Mouse (Mus musculus): ENCODE results near the gene Igsf8. TPM values are rescaled to one million over a fixed set of nuclear protein-coding genes. Genes with fewer than 3 reads are reported as not detected.

Igsf8 gene
- total RNA-seq, 4 experiments from 2014 or later: 7.3 to 10.5 (median 7.7) TPM

DNA sequence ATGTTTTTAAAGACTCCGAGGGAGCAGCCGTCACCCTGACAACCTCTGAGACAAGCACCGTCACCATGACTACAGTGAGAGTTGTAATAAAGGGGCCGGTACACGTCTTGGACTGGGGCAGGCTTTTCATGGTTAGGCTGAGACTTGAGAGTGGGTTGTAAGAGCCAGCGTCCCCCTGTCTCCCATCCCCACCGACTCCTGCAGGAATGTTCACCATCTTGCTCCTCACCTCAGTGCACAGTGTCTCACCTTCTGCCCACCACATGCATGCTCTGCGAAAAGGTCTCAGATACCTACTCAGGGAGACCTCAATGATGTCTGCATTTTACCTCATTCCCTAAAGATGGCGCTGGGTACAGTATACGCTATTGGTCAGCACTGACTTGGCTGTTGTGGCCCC, 10.3 kb downstream of the Igsf8 start:
- DNase-seq (ENCODE audit: low spot score in 2 of 2): no peak

DNA sequence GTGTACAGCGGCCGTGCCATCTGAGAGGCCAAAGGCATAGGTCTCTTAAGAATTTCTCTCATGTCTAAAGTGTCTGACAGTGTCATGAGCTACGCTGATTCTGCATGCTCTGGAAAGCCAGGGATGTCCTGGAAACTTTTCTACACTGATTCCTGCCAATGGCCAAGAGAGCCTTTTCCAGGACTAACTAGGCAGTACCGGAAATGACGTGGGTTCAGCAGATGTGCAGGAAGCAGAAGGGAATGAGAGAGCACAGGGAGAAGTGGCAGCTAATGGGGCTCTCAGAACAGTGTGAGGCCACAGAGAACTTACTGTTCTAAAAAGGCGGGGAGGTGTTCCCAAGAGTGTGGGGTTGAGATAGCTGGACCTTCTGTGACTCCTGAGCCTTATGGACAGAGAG, 11.9 kb downstream of the Igsf8 start:
- DNase-seq (ENCODE audit: low spot score in 2 of 2): no peak

DNA sequence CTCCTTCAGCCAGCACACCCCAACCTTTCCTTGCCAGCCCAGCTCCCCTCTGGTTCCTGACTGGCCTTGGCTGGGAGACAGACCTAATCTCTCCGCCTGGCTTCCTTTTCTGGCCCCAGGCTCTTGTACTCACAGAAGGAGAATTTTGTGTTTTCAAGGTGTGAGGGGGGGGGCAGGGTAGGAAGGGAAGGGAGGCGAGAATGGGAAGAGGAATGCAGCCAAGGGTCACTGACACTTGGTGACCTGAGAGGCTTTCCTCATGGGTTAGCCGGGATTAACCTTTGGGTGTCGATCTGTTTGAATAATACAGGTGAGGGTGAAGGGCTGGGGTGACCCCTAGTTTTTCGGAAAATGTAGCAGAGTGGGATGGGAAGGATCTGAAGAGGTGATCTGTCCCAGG, 12.7 kb downstream of the Igsf8 start:
- DNase-seq (ENCODE audit: low spot score in 2 of 2): no peak

DNA sequence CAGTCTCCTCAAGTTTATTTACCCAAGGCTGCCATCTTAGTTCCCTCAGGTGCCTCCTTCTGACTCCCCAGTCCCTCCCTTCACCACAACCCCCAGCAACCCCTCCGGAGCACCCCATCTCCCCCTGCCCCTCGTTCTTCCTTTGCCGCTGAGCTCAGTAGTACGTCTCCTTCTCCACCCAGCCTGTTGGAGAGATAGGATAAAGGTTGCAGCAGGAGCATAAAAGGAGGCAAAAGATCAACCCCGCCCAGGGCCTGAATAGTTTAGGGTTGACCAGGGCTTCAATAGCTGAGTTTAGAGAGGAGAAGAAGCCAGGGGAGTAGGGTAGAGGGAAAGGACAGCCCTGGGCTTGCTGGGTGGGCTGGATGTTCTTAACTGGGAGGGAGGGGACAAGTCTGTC, 13.1 kb downstream of the Igsf8 start:
- no peak for DNase-seq (ENCODE audit: low spot score in 2 of 2)

DNA sequence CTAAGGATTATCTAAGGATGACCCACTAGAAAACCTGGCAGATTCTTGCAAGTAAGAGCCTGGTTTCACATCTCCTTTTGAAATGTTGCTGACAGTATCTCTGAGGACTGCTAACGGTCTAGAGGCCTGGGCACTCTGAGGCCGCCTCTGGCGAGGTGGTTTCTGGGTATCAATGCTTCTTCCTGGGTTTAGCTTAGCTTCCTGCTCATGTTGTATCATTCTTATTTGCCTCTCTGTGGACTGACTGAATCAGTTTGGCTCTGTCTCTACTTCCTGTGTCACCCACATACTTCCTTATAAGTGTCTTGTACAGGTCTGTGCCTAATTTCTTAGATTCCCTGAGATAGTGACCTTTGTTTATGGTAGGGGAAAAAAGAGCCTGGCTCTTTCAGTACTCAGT, 15.7 kb downstream of the Igsf8 start:
- no peak for DNase-seq (ENCODE audit: low spot score in 2 of 2)

DNA sequence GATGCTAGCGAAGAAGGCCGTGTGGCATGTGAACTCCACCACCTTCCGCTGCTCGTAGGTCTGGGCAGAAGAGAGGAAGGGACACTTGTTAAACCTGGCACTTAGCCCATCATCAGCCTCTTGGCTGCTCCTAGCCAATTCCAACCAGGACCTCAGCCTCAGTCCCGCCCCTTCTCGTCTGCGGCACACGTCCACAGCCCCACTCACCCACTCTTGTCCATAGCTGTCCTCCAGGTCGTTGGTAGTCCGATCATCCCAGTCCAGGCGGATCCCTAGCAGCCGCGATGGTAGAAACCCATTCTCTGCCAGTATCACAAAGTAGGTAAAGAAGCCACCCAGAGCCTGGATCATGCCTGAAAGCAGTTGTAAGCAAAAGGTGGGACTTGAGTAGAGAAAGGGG, 16.9 kb downstream of the Igsf8 start:
- no peak for DNase-seq (ENCODE audit: low spot score in 2 of 2)

DNA sequence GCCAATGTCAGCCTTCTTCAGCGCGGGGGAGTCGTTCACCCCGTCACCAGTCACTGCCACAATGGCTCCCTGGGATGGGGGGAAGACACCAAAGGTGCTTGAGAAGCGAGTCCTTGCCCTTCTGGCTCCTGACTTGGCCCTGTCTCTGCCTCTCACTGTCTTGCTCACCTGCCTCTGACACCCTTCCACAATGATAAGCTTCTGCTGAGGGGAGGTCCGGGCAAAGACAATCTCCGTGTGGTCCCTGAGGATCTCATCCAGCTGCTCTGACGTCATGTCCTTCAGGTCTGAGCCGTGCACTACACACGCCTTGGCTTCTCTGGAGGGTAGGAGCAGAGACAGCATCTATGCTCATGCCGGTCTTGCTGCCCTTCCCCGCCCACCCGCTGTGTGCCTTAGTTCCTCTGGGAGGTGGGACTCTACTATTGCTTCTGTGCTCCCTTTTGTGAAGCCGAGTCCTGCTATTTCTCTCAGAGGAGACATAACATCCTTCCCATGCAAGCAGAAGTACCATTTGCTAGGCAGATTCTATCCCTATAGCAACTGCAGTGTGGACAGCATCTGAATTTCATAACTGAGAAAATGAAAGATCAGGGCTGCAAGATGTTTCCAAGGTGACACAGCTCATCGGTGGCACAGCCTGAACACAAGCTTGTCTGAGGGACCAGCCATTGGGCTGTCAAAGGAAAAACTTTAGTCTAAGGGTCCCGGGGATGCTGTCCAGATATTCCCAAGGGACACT, 18.5 kb downstream of the Igsf8 start:
- no peak for DNase-seq (ENCODE audit: low spot score in 2 of 2)

DNA sequence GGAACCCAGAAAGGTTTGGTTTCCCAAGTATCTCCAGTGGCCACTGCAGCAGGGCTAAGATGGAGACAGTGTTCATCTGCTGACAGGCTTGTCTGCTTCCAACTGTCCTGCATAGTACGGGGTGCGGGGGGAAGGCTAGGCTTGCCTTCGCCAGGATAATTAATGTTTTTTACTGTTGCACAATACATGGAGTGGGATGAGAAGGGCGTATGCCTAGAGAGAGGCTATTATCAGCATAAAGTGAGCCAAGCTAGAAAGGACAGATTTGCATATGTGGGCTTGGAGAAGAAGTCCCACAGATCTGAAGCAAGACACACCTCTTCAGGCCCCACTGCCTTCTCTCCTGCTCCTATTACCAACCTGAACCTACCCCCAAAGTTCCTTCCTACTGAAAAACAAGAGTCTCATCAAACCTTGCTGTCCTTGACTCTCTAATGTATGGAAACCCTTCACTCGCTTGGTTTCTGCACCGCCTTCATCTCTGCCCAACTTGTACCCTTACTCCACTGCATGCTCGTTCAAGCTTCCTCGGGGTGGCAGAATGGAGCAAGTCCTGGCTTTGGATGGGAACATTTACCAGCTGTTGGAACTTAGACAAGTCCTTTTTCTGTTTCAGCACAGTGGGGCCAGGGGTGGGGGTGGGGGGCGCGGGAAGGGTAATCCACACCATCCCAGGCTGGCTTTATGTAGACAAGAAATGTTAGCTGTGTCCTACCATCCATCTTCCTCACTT, 20.2 kb downstream of the Igsf8 start:
- DNase-seq (ENCODE audit: low spot score in 2 of 2): no peak

DNA sequence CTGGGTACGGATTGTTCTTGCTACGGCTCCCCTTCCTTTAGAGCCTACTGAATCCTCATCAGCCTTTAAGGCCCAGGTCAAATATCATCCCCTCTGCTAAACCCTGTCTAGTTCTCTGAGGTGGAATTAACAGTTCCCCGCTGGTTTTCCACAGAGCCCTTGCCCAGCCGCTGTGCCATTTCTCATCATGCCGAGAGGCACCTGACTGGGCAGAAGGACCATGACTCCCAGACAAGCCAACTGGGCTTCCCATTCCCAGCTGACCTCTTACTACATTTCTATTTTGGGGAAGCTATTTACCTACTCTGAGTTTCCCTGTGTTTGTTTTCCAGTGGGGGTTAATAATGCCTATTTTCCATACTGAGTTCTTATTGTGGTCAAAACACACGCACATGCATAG, 21.6 kb downstream of the Igsf8 start:
- DNase-seq (ENCODE audit: low spot score in 2 of 2): peak in 1 of 2 experiments; percentile 52

DNA sequence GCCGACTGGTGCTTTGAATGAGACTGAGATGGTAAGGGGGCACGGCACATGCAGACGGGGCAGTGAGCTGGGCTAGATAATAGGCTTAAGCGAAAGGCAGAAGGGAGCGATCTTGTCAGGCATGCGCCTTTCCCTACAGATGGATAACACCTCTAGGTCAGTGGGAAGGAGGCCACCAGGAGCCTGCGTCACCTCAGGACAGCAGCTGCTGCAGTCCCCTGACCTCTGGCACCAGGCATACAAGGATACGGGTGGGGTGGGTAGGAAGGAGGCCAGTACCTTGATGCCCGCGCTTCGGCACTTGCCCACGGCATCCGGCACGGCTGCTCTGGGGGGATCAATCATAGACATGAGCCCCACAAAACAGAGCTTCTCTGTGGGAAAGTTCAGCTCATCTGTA, 22.8 kb downstream of the Igsf8 start:
- DNase-seq (ENCODE audit: low spot score in 2 of 2): peak in 1 of 2 experiments; percentile 66

DNA sequence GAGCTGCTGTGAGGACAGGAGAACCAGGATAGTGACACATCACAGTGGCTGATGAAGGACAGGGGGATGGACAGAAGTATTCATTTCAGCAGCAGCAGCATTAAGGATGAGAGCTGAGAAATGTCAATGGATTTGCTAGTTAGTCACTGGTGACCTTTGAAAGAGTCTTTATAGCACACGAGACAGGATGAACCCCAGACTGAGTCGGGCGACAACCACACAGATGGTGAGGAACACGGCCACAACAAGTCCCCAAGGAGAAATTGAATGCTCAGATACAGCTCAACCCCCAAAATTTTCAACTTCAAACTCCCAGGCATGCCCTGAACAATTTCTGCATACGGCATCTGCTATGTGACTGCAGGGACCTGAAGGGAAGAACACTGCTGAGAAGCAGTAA, 25.3 kb downstream of the Igsf8 start:
- no peak for DNase-seq (ENCODE audit: low spot score in 2 of 2)

DNA sequence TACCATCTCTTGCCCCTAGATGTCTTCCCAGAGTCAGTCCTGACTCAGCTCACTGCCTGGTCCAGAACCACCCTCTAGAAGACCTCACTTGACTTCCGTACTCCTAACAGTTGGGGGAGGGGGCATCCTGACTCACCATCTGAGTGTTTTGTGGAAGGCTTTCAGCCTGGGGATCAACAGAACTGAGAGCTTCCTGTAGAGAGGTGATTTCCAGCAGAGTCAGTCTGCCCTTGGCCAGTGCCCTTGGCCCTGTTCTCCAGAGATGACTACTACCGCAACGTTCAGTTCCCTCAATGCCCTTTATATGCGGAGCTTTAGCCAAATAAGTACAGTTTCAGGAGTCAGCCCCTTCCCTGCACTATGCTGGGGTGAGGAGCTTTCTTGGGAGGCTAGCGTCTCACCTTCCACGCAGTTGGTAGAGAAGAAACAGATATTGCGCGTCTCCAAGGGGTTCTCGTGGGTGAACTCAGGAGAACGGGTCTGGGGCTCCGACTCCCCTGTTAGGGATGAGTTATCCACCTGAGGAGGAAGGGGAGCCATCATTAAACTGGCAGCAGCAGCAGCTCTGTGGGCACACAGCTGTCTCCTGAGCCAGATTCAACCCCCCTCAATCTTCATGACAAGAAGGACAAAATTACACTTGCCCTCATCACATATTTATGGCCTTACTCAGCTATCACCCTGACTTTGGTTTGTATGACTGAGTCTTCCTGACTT, 27.6 kb downstream of the Igsf8 start:
- no peak for DNase-seq (ENCODE audit: low spot score in 2 of 2)

DNA sequence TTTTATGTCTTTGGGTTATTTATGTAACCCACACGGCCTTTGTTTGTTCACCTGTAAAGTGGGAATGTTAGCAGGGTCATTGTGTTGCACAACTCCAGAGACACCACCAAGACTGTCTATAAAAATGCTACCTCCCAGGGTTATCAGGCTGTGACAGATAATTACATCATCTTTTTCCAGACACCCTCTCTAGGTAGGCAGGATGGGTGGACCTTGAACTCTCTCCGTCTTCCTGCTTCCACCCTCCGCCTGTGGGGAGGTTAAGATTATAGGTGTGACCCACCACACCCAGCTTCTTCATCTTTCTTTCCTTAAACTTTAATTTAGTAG, 28.1 kb downstream of the Igsf8 start:
- DNase-seq (ENCODE audit: low spot score in 2 of 2): no peak

DNA sequence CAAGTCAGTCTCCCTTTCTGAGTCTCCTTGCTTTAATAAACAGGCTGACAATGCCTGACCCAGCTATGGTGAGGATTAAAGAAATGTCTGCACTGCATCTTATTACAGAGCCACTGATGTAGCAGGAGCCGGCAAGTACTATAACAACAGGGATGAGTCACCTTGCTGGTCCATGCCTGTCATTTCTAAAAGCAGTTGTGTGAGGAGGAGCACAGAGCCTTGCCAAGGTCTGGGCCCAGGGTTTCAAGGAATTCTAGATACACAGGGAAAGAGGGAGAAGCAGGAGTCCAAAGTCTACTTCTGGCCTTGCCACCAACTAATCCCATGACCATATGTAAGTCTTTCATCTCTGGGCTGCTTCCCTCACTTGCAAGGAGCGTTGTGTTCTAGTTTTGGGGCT, 31.4 kb downstream of the Igsf8 start:
- DNase-seq (ENCODE audit: low spot score in 2 of 2): no peak

DNA sequence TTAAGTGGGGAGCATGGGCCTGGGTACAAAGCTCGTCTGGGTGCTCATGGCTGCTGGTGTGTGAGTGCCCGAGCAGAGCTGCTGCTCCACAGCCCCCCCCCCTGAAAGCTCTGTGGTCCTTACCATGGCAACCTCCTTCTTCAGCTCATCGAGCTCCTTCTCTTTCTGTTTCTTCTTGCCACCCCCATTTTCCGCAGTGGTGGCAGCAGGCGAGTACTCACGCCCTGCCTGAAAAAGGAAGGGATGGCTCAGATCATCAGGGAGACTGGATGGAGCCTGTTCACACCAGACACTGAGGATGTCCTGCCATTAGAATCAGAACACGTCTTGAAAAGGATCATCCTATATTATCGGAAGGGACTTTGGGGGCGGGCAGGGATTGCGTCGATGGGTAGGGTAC, 32.0 kb downstream of the Igsf8 start:
- no peak for DNase-seq (ENCODE audit: low spot score in 2 of 2)

DNA sequence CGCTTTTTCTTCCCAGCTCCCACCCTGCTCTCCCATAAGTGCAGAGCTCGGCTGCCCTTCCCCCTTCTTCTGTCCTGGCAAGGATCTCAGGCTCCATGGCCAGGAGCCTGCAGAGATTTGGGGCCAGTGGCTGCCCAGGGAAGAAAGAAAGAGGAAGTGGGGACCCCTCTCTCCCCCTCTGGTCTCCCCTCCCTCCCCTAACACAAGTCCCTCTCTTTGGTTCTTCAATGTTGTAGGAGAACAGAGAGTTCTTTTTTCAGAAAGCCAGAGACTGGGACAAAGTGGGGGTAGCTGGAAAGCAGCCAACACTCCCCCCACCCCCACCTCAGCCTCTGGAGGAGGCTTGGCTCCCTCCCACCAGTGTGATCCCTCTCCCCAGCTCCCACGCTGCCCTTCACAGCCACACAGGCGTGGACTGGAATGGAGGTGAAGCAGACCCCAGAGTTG, 34.3 kb downstream of the Igsf8 start:
- no peak for DNase-seq (ENCODE audit: low spot score in 2 of 2)

DNA sequence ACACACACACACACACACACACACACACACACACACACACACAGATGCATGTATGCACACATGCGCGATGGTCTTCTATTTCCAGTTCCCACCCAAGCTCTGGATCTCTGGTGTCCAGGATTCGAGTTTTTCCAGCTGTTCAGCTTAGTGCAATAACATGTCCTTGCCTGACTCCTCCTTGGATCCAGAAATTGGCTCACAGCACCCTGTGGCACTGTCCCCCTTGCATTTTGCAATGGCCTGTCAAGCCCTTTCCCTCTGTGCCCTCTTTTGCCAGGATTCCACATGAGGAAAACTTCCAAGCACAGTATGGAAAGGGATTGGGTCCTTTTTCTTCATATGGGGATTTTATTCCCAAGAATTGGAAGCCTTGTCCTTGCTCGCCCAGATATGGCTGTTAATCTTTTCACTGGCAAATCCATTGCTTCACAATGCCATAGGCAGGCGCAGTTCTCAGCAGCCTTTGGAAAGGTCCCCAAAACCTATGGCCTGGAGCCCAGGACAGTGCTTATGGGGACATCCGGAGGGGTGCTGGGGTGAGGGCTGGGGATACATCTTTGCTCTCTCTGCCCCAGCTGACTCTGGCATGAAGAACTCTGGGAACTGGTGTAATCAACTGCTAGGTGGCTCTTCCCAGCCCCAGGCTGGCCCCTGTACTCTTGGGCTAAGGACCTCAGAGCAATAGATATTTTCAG, 35.5 kb downstream of the Igsf8 start:
- peak; percentile 46 to 58 for DNase-seq (ENCODE audit: low spot score in 2 of 2)

DNA sequence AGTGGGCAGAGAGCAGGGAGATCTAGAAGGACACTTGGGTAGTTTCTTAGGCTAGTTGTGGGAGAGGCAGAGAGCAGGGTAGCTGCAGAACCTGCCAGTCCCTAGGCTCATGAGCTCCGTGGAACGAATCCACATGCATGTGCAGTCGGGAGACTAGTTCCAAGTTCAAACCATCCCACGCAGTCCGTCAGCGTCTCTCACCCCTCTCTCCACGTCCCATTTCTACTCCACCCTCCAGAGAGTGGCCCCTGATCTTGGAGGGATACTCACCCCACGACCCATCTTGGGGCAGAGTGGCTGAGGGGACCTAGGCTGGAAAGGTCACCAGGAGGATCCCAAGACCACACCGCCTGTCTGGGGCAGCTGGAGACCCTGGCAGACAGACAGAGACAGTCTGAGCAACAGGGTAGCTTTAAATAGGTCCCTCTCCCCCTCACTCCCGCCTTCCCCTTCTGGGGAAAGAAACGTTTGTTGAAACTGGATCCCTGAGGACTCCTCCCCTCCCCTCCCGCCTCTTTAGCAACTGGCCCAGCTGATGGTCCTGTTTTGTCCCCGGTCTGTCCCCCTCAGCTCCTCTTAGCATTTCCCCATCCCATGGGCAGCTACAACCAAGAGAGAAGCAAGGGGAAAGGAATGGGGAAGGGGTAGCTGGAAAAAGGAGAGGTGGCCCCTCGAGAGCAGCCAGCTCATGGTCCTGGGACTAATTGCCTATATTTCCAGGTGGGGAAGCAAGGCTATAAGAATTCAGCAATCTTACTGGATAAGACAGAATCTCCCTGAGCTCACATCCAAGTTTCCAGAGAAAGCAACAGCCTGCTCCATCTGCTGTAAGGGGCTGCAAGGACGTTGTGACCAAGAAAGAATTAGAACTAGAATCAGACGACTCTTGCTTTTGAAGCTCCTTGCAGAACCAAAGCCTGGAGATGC, 36.4 kb downstream of the Igsf8 start, which contains the start of gene Atp1a2:
Atp1a2 (minus strand) TSS at position 454 of the 927 bp plus-strand sequence.
- peak; percentile 71 to 81 for DNase-seq (ENCODE audit: low spot score in 2 of 2)

DNA sequence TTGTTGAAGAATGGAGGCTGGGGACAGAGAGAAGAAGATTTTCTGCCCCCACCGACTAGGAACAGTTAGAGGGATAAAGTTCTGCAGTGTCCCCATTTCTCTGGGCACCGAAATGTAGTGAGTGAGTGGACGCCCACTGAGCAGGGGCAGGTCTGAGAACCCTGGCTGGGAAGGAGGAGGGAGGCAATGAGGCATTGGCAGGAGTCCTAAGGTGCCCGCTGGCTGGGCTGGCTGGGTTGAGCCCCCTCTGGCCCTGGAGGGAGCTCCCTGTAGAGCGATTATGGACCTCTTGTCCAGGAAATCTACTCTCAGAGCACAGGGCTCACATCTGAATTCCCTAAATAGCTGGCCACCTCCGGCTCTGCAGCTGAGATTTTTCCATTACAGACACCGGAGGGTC, 38.1 kb downstream of the Igsf8 start:
- no peak for DNase-seq (ENCODE audit: low spot score in 2 of 2)

DNA sequence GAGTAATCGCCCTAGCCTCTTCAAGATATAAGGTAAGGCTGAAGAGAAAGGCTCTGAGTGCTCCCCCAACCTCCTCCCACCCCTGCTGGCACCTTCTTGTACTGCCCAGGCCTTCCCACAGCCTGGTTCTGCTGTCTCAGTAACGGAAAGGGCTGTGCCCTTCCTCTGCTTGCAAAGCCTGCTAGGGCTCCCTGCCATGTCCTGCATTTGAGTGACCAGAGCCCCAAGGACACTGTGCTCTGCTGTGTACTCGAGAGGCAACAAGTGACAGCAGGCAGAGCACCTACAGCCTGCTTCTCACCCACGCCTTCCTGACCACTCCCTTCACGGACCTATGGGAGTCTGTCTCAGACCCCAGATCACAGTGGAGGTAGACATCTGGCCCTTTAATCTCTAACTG, 38.8 kb downstream of the Igsf8 start:
- peak; percentile 52 to 71 for DNase-seq (ENCODE audit: low spot score in 2 of 2)

DNA sequence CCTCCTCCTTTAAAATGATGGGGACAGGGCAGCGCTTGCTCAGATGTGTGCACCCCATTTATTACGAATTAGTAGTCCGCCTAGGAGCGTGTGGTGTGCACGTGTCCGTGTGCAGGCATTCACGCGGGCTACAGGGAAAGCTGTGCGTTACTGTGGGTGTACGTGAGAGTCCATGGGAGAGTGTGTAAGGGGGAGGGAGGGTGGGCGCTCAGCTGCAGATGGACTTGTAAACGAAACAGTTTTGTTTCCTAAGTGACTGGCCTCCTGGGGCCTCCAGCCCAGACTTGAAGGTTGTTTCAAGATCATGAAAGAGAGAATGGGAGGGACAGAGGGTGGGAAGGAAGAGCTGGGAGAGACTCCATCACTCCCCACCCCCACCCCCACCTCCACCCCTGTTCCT, 39.7 kb downstream of the Igsf8 start:
- DNase-seq (ENCODE audit: low spot score in 2 of 2): no peak
